Mouse (Mus musculus): ENCODE measurements at regions not wholly inside any gene's neighbourhood (a gene's known extent, or its start where the extent isn't known, plus 50 kb on each side); places are given as distances from the start of the nearest gene placed in this dataset.
"Not testable (repeated sequence)": the region's sequence is repeated elsewhere in the genome, so short reads cannot be mapped to it uniquely, and the experiment has no call there.

DNA sequence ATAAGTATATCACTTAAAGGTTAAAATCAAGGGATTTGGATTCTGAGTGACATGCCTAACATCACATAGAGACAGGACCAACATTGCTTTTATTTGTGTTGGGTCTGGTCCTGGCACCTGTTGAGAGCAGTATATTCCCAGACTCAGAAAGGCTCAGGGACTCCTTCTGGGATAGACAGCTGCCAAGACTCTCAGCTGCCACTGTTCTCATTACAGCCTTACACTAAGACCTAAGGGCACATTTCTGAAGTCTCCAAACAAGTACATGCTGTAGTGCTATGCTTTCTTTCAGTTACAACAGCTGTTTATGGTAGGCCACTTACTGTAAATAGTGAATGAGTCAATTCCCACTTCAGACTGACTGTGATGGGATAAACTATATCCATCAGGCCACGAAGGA is 77.7 kb upstream of the Fam13a start:
- DNase-seq (ENCODE audit: inconsistent age in 2 of 2, low spot score in 1 of 2) = no peak

DNA sequence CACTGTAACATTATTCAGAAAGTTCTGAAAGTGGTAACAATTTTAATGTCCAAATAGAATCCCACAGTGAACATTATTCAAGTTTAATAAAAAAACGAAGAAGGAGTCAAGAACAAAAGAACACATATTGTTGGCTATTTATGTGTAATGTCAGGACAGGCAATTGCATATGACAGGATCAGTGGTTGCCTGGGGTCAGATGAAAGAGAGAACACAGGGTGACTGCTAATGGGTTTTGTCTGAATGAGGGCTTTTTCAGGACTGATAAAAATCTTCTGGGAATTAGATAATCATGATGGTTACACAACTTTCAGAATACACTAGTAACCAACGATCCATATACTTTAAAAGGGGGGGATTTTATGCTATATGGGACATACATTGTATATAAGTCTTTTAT is 79.6 kb upstream of the Fam13a start:
- no peak for DNase-seq (ENCODE audit: inconsistent age in 2 of 2, low spot score in 1 of 2)

DNA sequence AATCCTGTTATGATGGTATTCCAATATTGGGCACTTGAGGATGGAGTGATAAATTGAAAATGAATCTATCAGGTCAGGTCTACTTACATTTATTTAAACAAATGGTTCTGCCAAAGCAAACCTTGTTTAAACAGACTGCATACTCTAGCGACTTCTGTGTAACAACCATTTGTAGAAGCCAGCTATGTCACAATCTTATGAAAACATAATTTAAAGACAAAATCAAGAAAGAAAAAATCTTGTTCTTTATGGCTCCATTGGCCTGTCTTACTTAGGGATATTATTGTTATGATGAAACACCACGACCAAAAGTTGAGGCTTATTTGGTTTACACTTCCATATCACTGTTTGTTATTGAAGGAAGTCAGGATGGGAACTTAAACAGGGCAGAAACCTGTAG is 80.1 kb upstream of the Fam13a start:
- DNase-seq (ENCODE audit: inconsistent age in 2 of 2, low spot score in 1 of 2) = no peak

DNA sequence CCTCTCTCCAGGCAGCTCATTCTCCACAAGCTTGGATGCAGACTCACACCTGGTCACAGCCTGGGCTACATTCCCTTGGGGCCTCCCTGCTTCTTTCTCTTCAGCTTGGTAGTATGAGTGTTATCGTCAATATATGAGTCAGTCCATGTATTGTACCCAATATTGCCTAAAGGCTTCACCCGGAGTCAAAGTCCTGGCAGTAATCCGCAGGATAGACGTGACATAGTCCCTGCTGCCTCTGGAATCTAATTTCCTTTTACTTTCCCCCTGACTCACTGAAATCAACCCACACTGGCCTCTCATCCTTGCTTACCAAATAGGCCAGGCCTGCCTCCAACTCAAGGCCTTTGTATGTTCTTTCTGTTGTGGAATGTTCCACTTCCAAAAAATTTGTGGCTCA is 83.8 kb upstream of the Fam13a start:
- DNase-seq (ENCODE audit: inconsistent age in 2 of 2, low spot score in 1 of 2) = no peak

DNA sequence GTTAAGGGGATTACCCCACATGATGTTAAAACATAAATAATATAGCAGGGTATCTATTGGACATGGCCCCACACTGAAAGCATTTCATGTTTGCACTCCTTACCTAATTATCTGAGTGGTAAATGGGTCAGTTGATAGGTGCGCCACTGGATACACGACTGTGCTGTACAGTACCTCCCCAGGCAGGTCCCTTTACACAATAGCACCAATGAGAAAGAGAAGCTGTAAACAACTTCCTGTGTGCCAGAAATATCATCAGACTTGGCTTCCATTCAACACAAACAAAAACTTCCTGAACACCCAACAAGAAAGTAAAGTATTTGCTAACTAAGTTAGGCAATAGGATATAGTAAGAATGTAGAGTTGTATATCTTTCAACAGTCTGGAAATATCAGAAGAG is 76.3 kb upstream of the Tigd2 start:
- DNase-seq (ENCODE audit: inconsistent age in 2 of 2, low spot score in 1 of 2) = peak in 1 of 2 experiments; percentile 40

DNA sequence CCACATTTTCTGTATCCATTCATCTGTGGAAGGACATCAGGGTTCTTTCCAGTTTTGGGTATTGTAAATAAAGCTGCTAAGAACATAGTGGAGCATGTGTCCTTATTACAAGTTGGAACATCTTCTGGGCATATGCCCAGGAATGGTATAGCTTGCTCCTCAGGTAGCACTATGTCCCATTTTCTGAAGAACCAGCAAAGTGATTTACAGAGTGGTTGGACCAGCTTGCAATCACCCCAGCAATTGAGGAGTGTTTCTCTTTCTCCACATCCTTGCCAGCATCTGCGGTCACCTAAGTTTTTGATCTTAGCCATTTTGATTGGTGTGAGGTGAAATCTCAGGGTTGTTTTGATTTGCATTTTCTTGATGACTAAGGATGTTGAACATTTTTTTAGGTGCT is 74.9 kb upstream of the Tigd2 start:
- not testable (repeated sequence) for DNase-seq (ENCODE audit: inconsistent age in 2 of 2, low spot score in 1 of 2)

DNA sequence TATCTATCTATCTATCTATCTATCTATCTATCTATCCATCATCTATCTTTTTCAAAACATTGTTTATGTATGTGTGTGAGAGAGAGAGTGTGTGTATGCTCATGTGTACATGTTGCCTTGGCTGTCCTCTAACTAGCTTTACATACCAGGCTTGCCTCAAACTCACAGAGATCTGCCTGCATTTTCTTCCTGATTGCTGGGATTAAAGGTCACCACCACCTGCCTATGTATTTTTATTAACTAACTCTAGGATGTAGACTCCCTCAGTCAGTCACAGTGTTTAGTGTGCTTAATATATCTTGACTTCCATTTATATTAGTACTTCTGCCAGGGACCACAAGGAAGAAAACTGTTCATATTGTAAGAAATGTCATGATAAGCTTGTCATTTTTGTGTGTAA is 69.0 kb upstream of the Tigd2 start:
- no peak for DNase-seq (ENCODE audit: inconsistent age in 2 of 2, low spot score in 1 of 2)

DNA sequence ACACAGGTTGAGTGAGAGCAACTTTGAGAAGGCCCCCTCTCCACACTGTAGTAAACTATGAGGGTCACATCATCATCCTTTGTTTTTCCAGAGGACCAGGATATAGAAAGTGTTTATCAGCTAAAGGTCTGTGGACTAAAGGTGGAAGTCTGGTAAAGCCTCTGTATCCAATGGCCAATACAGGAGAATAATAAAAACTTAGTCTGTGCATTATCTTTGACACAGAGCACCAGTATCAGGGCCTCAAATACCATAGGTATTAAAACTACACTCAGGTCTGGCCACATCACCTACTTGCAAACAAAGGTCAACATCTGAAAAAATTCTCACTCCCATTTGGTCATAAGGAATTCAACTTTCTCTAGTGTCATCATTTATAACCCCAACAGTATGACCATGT is 66.6 kb upstream of the Tigd2 start:
- DNase-seq (ENCODE audit: inconsistent age in 2 of 2, low spot score in 1 of 2) = no peak

DNA sequence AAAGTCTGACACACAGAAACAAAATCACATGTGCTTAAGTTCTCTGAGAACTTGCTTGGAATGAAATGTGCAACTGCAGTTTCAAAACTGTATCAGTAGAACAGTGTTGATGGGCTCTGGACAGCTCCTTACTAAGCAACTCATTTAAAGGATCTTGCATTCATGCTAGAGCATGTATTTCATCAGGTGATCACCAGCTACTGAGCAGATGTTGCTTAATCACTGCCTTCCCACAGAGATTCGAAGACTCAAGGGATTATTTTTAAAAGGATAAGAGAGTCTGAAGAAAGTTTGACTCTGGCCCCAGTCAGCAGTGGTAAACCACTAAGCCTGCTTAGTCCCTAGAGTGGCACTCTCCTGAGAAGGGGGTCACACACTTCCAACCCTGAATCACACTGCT is 61.2 kb upstream of the Tigd2 start:
- peak in 1 of 2 experiments; percentile 17 for DNase-seq (ENCODE audit: inconsistent age in 2 of 2, low spot score in 1 of 2)

DNA sequence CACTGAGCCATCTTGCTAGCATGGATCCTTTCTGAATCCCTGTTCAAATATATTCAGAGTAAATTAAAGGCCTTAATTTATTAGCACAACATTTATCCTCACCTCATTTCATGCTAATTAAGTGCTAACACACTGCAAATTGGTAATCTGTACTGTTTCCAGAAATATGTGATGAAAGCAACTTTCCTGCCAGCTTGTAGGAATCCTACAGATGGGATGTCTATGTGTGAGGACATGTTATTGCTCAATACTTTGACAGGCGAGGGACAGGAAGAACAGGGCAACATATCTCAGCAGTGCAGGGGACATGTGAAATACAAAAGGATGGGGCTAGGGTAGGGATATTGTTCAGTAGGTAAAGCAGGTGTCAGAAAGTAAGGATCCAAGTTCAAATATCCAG is 53.0 kb upstream of the Tigd2 start:
- no peak for DNase-seq (ENCODE audit: inconsistent age in 2 of 2, low spot score in 1 of 2)
